Mouse (Mus musculus) layer of hippocampus, adult 8-10 months (tissue): ENCODE measurements around the gene Stmnd1. TPM values are rescaled to one million over a fixed set of nuclear protein-coding genes. Genes with fewer than 3 reads are reported as not detected.
A peak's percentile ranks its signal among the peaks of the same experiment; 100 is the strongest.
"Not testable (repeated sequence)": the region's sequence is repeated elsewhere in the genome, so short reads cannot be mapped to it uniquely, and the experiment has no call there.

Experiments used
- DNase-seq, 2 experiments: peaks; one replicate each; pipeline ENCODE4 v3.0.0; 2022; ENCODE audit warnings: low spot score in 2 of 2
- total RNA-seq, 4 experiments: library from RNA; stranded (reverse); gene quantifications; 2 replicates each; pipeline ENCODE4 v1.2.4; 2022

Stmnd1 gene
- total RNA-seq, 4 experiments from 2014 or later = not detected

GRCm38 (mm10) chr13:46288372-46288771 is 14.9 kb downstream of the Stmnd1 start:
- DNase-seq = no peak

GRCm38 (mm10) chr13:46290537-46290936 is 17.0 kb downstream of the Stmnd1 start:
- no peak for DNase-seq

- DNase-seq = no peak
Observed at GRCm38 (mm10) chr13:46294365-46294764, 20.8 kb downstream of the Stmnd1 start.

GRCm38 (mm10) chr13:46297701-46298100 is 24.2 kb downstream of the Stmnd1 start:
- no peak for DNase-seq

GRCm38 (mm10) chr13:46310790-46311189 is 37.3 kb downstream of the Stmnd1 start:
- peak; percentile 33 to 61 for DNase-seq

GRCm38 (mm10) chr13:46313176-46313575 is 39.7 kb downstream of the Stmnd1 start:
- no peak for DNase-seq

- no peak for DNase-seq
Observed at GRCm38 (mm10) chr13:46315165-46315564, 41.6 kb downstream of the Stmnd1 start.

GRCm38 (mm10) chr13:46326351-46326985 is 52.9 kb downstream of the Stmnd1 start:
- DNase-seq = no peak

GRCm38 (mm10) chr13:46335020-46335419 is 61.5 kb downstream of the Stmnd1 start:
- peak; percentile 69 to 72 for DNase-seq

GRCm38 (mm10) chr13:46336281-46336680 is 62.8 kb downstream of the Stmnd1 start:
- not testable (repeated sequence) for DNase-seq

GRCm38 (mm10) chr13:46337791-46338190 is 64.3 kb downstream of the Stmnd1 start:
- no peak for DNase-seq

GRCm38 (mm10) chr13:46339954-46340353 is 66.4 kb downstream of the Stmnd1 start:
- DNase-seq = no peak

GRCm38 (mm10) chr13:46340583-46340982 is 67.1 kb downstream of the Stmnd1 start:
- no peak for DNase-seq

- DNase-seq = no peak
Observed at GRCm38 (mm10) chr13:46341419-46341818, 67.9 kb downstream of the Stmnd1 start.

- peak; percentile 46 to 56 for DNase-seq
Observed at GRCm38 (mm10) chr13:46343226-46343625, 69.7 kb downstream of the Stmnd1 start.

- no peak for DNase-seq
Observed at GRCm38 (mm10) chr13:46346830-46347512, 73.5 kb downstream of the Stmnd1 start.

GRCm38 (mm10) chr13:46349664-46350063 is 76.1 kb downstream of the Stmnd1 start:
- peak in 1 of 2 experiments; percentile 17 for DNase-seq

Other genes with a start within 250 kb of the Stmnd1 start
- 10 to 100 TPM; 17.8 to 22.7 (median 18.5) TPM for gene Rbm24, start 144.7 kb downstream of the Stmnd1 start, total RNA-seq
- gene Cap2, start 228.1 kb downstream of the Stmnd1 start, total RNA-seq = 100 to 1,000 TPM; 175 to 218 (median 200) TPM